ENCODE assay signal across 11 mouse cellular contexts in genomic region chr16:5798188-5798587, GRCm38 (mm10).
DNase-seq lines count a peak whose midpoint lies in the region; ATAC-seq lines count a peak whose summit lies in the region.
"Had no signal": no experiment of that assay in that cellular context is flagged by ENCODE, and none has a peak within 500 bp of the region (broad histone marks: within the 10 kb centered on the region; RNA-seq: fewer than 3 reads in every experiment).

No protein-coding gene starts in this region.

- no peak overlapping the region for H3K4me2 ChIP-seq in heart, embryonic 11.5 days
- H3K4me2 ChIP-seq in midbrain, embryonic 14.5 days (ENCODE audit: low read length): no peak overlapping the region
- H3K4me2 ChIP-seq: lung, embryonic 14.5 days had no signal

- no peaks in the 10 kb centered on the region for H3K27me3 ChIP-seq in heart, embryonic 11.5 days (ENCODE audit: control insufficient read depth, insufficient read depth, low read length)
- no peaks in the 10 kb centered on the region for H3K27me3 ChIP-seq in midbrain, embryonic 14.5 days (ENCODE audit: control insufficient read depth, insufficient read depth, low read length)

- no peaks in the 10 kb centered on the region for H3K9me3 ChIP-seq in heart, embryonic 11.5 days (replicated peaks; ENCODE audit: control insufficient read depth, low read length)
- no peaks in the 10 kb centered on the region for H3K9me3 ChIP-seq in midbrain, embryonic 14.5 days (ENCODE audit: control insufficient read depth, low read length)

- no peaks in the 10 kb centered on the region for H3K4me1 ChIP-seq in heart, embryonic 11.5 days (ENCODE audit: control insufficient read depth, insufficient read depth, low read length)
- H3K4me1 ChIP-seq in midbrain, embryonic 14.5 days (ENCODE audit: control insufficient read depth, insufficient read depth, low read length): peaks cover 10% of the 10 kb centered on the region

- no peaks in the 10 kb centered on the region for H3K36me3 ChIP-seq in heart, embryonic 11.5 days (ENCODE audit: control insufficient read depth, insufficient read depth, low read length)
- no peaks in the 10 kb centered on the region for H3K36me3 ChIP-seq in midbrain, embryonic 14.5 days (ENCODE audit: control insufficient read depth, insufficient read depth, low read length)

- peak; percentile 46 for DNase-seq in heart, adult 11 months
- peak; percentile 81 to 88 for DNase-seq in cerebellum, postnatal 10 days
- DNase-seq in midbrain, embryonic 14.5 days: no peak
- DNase-seq in frontal cortex, adult 2 months (ENCODE audit: extremely low spot score in 1 of 2, low spot score in 1 of 2): no peak
- DNase-seq in retina, embryonic 14.5 days (ENCODE audit: low spot score): no peak
- no peak for DNase-seq in layer of hippocampus, postnatal 25 days (ENCODE audit: extremely low spot score in 1 of 2, low spot score in 1 of 2)
- DNase-seq: kidney, postnatal 14 days; lung, embryonic 14.5 days; thymus, postnatal 14 days had no signal

- no peak overlapping the region for H3K4me3 ChIP-seq in heart, embryonic 11.5 days (ENCODE audit: low read depth, low read length)
- no peak overlapping the region for H3K4me3 ChIP-seq in midbrain, embryonic 14.5 days (replicated peaks; ENCODE audit: low read depth, low read length)

- no peak for ATAC-seq in heart, embryonic 11.5 days (replicated peaks; ENCODE audit: insufficient number of reproducible peaks, low FRiP score, low TSS enrichment)
- peak; percentile 95 for ATAC-seq in cerebellum, adult (ENCODE audit: insufficient number of reproducible peaks, low FRiP score, low TSS enrichment)
- ATAC-seq in midbrain, embryonic 14.5 days (ENCODE audit: low FRiP score, low TSS enrichment): no peak

- no peak overlapping the region for H3K9ac ChIP-seq in heart, embryonic 11.5 days (ENCODE audit: low read depth, low read length)
- H3K9ac ChIP-seq in midbrain, embryonic 14.5 days (replicated peaks; ENCODE audit: low read length): no peak overlapping the region
- H3K9ac ChIP-seq: lung, embryonic 14.5 days had no signal

- 64% methylated on average over 7 of the region's 7 CpGs for WGBS in heart, embryonic 11.5 days (ENCODE audit: insufficient replicate concordance)
- WGBS in midbrain, embryonic 14.5 days: 29% methylated on average over 7 of the region's 7 CpGs

- H3K27ac ChIP-seq in heart, embryonic 11.5 days (ENCODE audit: low read depth, low read length): no peak overlapping the region
- peak overlapping the region; percentile 56 for H3K27ac ChIP-seq in midbrain, embryonic 14.5 days (replicated peaks; ENCODE audit: low read depth, low read length)

Comparison
In these comparisons a context has a peak if more than half of its experiments do, and no peak if none do; other contexts are left out.
1. DNase-seq: peak in heart, adult 11 months (single experiment) and cerebellum, postnatal 10 days (2 of 2); none in midbrain, embryonic 14.5 days (single experiment), frontal cortex, adult 2 months (0 of 2), retina, embryonic 14.5 days (single experiment) and layer of hippocampus, postnatal 25 days (0 of 2).